Mouse (Mus musculus) colon, adult 2 months (tissue): ENCODE results near the gene Ube2m. TPM values are rescaled to one million over a fixed set of nuclear protein-coding genes. Genes with fewer than 3 reads are reported as not detected.

Source experiments
- polyA plus RNA-seq: library from polyadenylated mRNA; depleted of rRNA; stranded (reverse); fragments of >200 nt; gene quantifications from 2 replicates; pipeline ENCODE4 v1.2.3, GENCODE M21; 2012; rRNA removed

The Ube2m gene
- 96.9 and 116 TPM in 2 replicates for polyA plus RNA-seq

DNA sequence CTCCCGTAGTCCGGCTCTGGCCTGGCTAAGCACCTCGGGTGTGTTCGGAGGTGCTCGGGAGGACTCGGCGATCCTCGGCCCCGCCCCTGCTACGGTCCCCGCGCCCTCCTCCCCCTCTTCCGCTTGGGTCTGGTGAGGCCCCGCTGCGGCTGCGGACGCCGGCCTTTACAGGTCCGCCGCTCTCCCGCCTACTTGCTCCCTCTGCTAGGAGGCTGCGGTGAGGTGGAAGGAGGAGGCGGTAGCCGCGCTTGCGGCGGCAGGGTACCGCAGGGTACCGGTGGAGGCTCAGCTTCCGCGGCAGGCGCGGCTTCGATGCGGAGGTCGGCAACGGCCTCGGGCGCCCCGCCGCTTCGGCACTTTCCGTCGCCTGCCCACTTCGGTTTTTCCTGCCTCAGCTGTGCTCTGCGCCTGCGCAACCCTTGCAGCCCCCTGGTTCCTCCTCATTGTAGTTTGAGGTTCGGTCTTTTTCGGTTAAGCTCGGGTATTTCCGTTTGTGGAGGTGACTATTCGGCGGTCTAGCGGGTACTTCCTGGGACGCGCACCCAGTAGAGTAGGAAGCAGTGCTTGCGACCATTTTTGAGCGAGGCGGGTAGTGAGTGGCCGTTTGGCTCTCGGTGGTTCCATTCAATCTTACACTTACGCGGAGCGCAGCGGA lies at the start of gene Ube2m:
Ube2m (minus strand) TSS at position 375 of the 655 bp plus-strand sequence.

DNA sequence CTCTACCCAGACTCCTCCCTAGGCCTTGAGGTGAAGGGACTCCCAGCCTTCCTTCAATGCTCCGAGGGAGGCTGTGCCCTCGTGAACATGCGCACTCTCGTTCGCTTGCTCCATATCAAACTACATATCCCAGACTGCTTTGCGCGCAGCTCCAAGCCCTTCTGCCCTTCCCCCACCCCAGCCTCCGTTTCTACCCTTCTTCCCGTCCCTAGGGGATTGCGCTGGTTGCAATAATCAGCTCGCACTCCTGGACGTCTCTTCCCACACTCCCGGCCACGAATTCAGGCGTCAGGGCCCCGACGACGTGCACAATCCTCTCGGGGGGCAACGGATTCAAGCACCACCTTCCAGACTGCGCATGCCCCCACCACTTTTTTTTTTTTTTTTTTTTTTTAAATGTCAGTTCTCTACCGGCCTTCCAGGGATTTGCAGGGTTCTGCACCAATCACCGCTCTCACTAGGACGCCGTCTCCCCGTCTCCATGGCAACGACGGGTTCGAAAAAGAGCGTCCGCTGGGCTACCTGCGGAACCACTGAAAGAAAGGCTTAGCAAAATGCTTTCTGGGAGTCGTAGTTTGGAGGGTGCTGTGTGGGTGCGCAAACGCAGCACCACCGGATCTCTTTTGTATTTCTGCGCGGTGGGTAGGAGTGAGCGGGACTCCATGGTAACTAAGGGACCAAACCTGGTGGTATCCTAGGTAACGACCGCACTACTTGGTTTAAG lies 16.4 kb upstream of the Ube2m start, which contains the start of gene Mzf1:
Mzf1 (minus strand) TSS at position 478 of the 724 bp plus-strand sequence.

DNA sequence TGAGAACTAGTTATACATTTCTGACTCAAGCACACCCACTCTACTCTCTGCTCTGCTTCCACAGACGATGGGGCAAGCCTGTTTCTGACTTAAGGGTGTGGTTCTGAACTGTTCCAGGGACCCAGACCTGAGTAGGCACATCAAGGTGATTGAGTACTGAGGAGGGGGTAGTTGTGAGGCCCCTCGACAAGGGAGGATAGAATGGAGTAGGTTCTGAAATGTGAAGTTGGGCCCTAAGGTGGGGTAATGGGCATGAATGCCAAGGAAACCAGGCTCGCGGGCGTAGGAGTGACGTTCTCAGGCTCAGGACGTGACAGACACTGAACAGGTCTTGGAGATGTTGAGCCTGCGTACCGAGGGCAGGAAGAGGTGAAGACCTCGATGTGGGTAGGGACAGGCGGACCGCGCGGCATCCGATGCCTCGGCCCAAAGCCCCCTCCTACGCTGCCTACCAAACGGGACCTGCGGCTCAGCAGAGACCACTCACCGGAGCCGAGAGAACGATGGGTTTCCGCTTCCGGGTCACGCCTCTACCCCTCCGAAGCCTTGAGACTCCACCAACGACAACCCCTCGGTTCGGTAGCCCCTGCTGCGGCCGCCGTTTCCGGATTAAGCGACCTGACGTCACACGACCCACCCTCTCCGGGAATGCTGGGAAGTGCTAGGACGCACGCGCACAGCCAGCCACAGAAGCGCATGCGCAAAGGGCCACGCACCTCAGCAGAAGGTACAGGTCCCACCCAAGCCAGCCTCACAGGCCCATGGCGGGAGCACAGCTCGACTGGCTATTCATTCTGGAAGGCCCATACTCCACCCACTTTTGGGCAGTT lies 3.7 kb downstream of the Ube2m start, which contains the start of gene Chmp2a:
Chmp2a (minus strand) TSS at position 660 of the 830 bp plus-strand sequence.

DNA sequence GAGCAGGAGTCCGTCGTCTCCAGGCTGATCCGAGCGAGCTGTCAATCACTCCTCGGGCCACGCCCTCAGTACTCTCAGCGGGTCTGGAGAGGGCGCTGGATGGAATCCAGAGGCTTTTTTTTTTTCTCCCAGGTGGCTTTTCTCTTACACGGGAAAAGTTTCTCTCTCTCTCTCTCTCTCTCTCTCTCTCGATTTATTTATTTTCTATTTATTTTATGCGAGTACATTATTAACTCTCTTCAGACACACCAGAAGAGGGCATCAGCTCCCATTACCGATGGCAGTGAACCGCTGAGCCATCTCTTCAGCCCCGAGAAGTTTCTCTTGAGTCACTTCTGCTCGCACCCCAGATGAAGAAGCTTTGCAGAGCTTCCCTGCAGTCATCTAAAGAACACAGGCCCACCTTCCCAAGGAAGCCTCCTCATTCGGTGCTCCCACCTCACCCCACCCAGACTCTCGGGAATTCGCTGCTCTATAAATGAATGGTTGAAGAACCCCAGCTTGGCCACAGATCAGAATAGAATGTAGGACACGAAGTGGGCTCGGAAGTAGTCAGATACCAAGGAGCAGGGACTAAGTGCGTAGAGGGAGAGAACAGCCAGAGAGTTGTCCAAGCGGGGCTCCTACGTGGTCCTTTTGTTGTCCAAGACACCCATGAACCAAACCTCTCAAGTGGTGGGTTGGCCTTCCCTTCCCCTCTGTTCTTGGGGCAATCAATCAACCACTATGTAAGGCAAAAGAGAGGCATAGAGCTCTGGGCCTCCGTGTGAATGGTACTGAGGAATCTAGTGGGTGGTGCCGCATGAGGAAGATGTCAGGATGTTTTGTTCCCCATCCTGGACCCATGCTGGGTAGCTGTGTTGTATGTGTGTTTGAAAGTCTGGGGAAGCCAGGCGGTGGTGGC lies 27.8 kb downstream of the Ube2m start, which contains the start of gene Zbtb45:
Zbtb45 (minus strand) TSS at position 30 of the 904 bp plus-strand sequence.

DNA sequence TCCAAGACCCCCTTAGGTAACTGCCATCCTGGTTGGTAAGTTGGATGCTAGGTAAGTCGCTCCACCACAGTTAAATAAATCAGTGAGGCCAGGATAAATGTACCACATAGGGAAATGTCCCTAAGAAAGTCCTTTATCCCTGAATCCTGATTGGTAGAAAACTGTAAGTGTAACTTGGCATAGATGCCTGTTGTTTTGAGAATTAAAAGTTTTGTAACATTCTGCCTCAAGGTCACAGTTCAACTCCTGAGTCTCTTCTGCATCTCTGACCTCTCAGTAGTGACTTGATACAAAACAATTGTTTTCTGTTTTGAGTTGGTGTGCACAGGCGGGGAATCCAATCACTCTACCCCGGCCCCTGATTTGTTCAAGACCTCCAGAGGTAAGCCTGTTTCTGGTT lies 39.2 kb downstream of the Ube2m start, which contains the start of gene Trim28:
Trim28 (plus strand) TSS at position 264 of the 400 bp plus-strand sequence.

DNA sequence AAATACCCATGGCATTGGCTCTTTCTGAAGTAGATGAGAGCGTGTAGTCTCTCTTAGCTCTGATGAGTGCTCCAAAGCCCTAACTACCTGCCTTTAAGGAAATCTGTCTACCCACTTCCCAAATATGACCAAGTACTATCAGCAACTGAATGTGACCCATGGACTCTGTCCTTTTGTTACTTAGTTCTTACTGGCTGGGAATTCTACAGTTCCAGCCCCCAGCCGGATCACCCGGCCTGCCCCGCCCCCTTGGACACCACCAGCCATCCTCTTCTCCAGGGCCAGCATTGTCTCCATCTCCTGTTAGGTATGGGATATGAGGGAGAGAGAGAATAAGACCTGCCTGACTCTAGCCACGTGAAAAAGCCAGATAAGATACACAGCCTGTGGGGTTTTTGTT lies 40.0 kb downstream of the Ube2m start, which contains the start of gene Slc27a5:
Slc27a5 (minus strand) TSS at position 140 of the 400 bp plus-strand sequence.

Other genes starting within 250 kb of the Ube2m start
- 0.37 and 0.43 TPM in 2 replicates for gene Zscan18, start 234.6 kb downstream of the Ube2m start, polyA plus RNA-seq
- 0.41 and 0.47 TPM in 2 replicates for gene Zfp329, start 219.4 kb downstream of the Ube2m start, polyA plus RNA-seq
- gene Zfp110, start 203.5 kb downstream of the Ube2m start, polyA plus RNA-seq, result 7.0 and 8.6 TPM in 2 replicates
- 0.53 and 0.54 TPM in 2 replicates for gene Zfp128, start 157.1 kb downstream of the Ube2m start, polyA plus RNA-seq
- 6.0 and 7.0 TPM in 2 replicates for gene Zscan22, start 140.5 kb downstream of the Ube2m start, polyA plus RNA-seq
- 1,881 and 2,138 TPM in 2 replicates for gene Rps5, start 116.0 kb downstream of the Ube2m start, polyA plus RNA-seq
- 0.44 and 0.58 TPM in 2 replicates for gene Rnf225, start 110.9 kb downstream of the Ube2m start, polyA plus RNA-seq
- gene Zfp324, start 72.4 kb downstream of the Ube2m start, polyA plus RNA-seq, result 5.8 and 6.6 TPM in 2 replicates
- gene Zfp446, start 60.4 kb downstream of the Ube2m start, polyA plus RNA-seq, result 3.3 and 3.6 TPM in 2 replicates
- gene Slc27a5, start 40.1 kb downstream of the Ube2m start, polyA plus RNA-seq, result 0.22 and 0.25 TPM in 2 replicates
- 205 and 241 TPM in 2 replicates for gene Trim28, start 39.2 kb downstream of the Ube2m start, polyA plus RNA-seq
- 28.8 and 31.4 TPM in 2 replicates for gene Zbtb45, start 28.2 kb downstream of the Ube2m start, polyA plus RNA-seq
- 81.9 and 83.8 TPM in 2 replicates for gene Chmp2a, start 3.5 kb downstream of the Ube2m start, polyA plus RNA-seq
- gene Mzf1, start 16.5 kb upstream of the Ube2m start, polyA plus RNA-seq, result 1.7 and 2.0 TPM in 2 replicates
- gene Vmn1r85, start 56.9 kb upstream of the Ube2m start, polyA plus RNA-seq, result not detected in 2 replicates
- gene Vmn1r86, start 81.6 kb upstream of the Ube2m start, polyA plus RNA-seq, result not detected in 2 replicates
- gene Vmn1r87, start 101.9 kb upstream of the Ube2m start, polyA plus RNA-seq, result not detected in 2 replicates
- gene Vmn1r88, start 121.3 kb upstream of the Ube2m start, polyA plus RNA-seq, result not detected in 2 replicates
- not detected in 2 replicates for gene Vmn1r89, start 174.7 kb upstream of the Ube2m start, polyA plus RNA-seq
- gene Lig1, start 239.0 kb upstream of the Ube2m start, polyA plus RNA-seq, result 8.2 and 8.9 TPM in 2 replicates
- 2.9 and 3.7 TPM in 2 replicates for gene Zswim9, start 240.4 kb upstream of the Ube2m start, polyA plus RNA-seq